Mouse (Mus musculus) left cerebral cortex, adult 6 months (tissue): Measurements from ENCODE around the gene Sowaha. TPM values are rescaled to one million over a fixed set of nuclear protein-coding genes. Genes with fewer than 3 reads are reported as not detected.

Experiments used
- long read RNA-seq, 2 experiments: library from polyadenylated mRNA; unstranded; transcript quantifications; one replicate each; pipeline ENCODE4 v2.0.0; 2019 to 2020
- polyA plus RNA-seq: library from polyadenylated mRNA; unstranded; fragments of <200 nt; fragmentation: Nextera tagmentation; gene quantifications from 2 replicates; pipeline ENCODE4 v1.2.3, GENCODE M21; 2021

Gene Sowaha
- polyA plus RNA-seq: 31.2 and 38.6 TPM in 2 replicates
- long read RNA-seq, experiment 1, transcript Sowaha-201 (1 exons, 3,702 nt): major isoform, 417 of 417 reads
- long read RNA-seq, experiment 1, partial matches to known transcripts: 0 of 417 reads
- long read RNA-seq, experiment 1, other reads (novel, unspliced or antisense): 0 of 417 reads
- long read RNA-seq, experiment 2, transcript Sowaha-201 (1 exons, 3,702 nt): major isoform, 94 of 95 reads
- long read RNA-seq, experiment 2, partial matches to known transcripts: 0 of 95 reads
- long read RNA-seq, experiment 2, other reads (novel, unspliced or antisense): 1 of 95 reads

DNA sequence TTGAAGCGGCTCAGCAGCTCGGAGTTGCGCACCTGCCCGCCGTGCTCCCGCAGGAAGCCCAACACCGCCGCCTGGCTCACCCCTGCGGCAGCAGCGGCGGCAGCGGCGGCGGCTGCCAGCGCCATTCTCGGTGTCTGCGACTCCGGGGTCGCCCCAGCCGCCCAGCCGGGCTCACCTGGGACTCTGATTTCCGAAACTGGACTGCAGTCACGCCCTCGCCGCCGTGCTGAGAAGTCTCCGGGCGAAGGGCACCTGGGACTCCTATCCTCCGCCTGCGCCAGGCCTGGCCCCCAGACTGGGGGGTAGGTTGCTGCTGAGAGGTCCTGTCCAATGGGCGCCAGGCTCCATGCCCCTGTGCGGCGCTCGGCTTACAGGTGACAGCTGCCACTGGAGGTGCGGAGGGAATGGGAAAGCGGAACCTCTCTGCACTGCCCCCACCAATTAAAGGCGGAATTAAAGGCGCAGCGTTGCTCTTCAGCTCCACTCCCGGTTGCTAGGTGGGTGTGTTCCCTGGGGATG is at the start of gene Sowaha, which contains the start of gene Gm9945:
Gene Sowaha (minus strand): TSS at position 492 of the 519 bp plus-strand sequence.
Gene Gm9945 (plus strand): TSS at position 384 of the 519 bp plus-strand sequence.

GRCm38 (mm10) chr11:53519207-53520121 is 39.4 kb upstream of the Sowaha start, which contains the start of gene Sept8:
Gene Sept8, plus strand, starts transcription at chr11:53519257.

GRCm38 (mm10) chr11:53469968-53470695 is 9.9 kb downstream of the Sowaha start, which contains the start of gene Gm9837:
Gene Gm9837, minus strand, starts transcription at chr11:53470479.

GRCm38 (mm10) chr11:53456474-53457371 is 23.4 kb downstream of the Sowaha start, which contains the start of the genes Gm10447 and Shroom1:
Gene Gm10447, minus strand, starts transcription at chr11:53457110.
Gene Shroom1, plus strand, starts transcription at chr11:53457205.

GRCm38 (mm10) chr11:53430670-53431346 is 49.3 kb downstream of the Sowaha start, which contains the start of the genes Uqcrq and Gdf9:
Gene Uqcrq, minus strand, starts transcription at chr11:53430831.
Gene Gdf9, plus strand, starts transcription at chr11:53431023.

Other genes starting within 250 kb of the Sowaha start
- gene Hspa4, start 179.8 kb downstream of the Sowaha start, polyA plus RNA-seq: 32.3 and 41.1 TPM in 2 replicates
- 9.1 and 10.6 TPM in 2 replicates for gene Zcchc10, start 155.6 kb downstream of the Sowaha start, polyA plus RNA-seq
- 7.5 and 59.8 TPM in 2 replicates for gene Aff4, start 129.4 kb downstream of the Sowaha start, polyA plus RNA-seq
- not detected in 2 replicates for gene Leap2, start 57.1 kb downstream of the Sowaha start, polyA plus RNA-seq
- 1,761 and 1,964 TPM in 2 replicates for gene Uqcrq, start 49.4 kb downstream of the Sowaha start, polyA plus RNA-seq
- gene Gdf9, start 49.3 kb downstream of the Sowaha start, polyA plus RNA-seq: 1.1 and 1.5 TPM in 2 replicates
- gene Gm10447, start 23.2 kb downstream of the Sowaha start, polyA plus RNA-seq: 0.04 TPM in 1 of 2 replicates, not detected in the other
- gene Shroom1, start 23.1 kb downstream of the Sowaha start, polyA plus RNA-seq: 4.1 and 4.4 TPM in 2 replicates
- gene Gm9837, start 9.8 kb downstream of the Sowaha start, polyA plus RNA-seq: not detected in 2 replicates
- gene Gm9945, start 108 bp downstream of the Sowaha start, polyA plus RNA-seq: 1.2 and 1.8 TPM in 2 replicates
- gene Sept8, start 39.0 kb upstream of the Sowaha start, polyA plus RNA-seq: 129 and 140 TPM in 2 replicates
- 119 and 137 TPM in 2 replicates for gene Kif3a, start 87.1 kb upstream of the Sowaha start, polyA plus RNA-seq
- gene Il4, start 138.4 kb upstream of the Sowaha start, polyA plus RNA-seq: 0.58 TPM in 1 of 2 replicates, not detected in the other
- not detected in 2 replicates for gene Il13, start 154.4 kb upstream of the Sowaha start, polyA plus RNA-seq
- 4.7 and 6.5 TPM in 2 replicates for gene Rad50, start 227.0 kb upstream of the Sowaha start, polyA plus RNA-seq
- gene Il5, start 240.5 kb upstream of the Sowaha start, polyA plus RNA-seq: not detected in 2 replicates